Mouse (Mus musculus) midbrain, embryonic 14.5 days (tissue): ENCODE measurements at regions not wholly inside any gene's neighbourhood (a gene's known extent, or its start where the extent isn't known, plus 50 kb on each side); places are given as distances from the start of the nearest gene placed in this dataset.

Source experiments
- ATAC-seq: fragments of 200-750 bp; cut with Nextera tagmentation; 2 replicates; pipeline ENCODE4 v1.8.0; 2017; ENCODE audit warnings: moderate number of reproducible peaks, moderate library complexity; ENCODE audit not compliant: low FRiP score, low TSS enrichment
- DNase-seq: peaks from one replicate; pipeline ENCODE4 v3.0.0-alpha.2; 2015
- H3K27ac ChIP-seq: fragments of 300-500 bp; sonication (generic); replicated peaks from 2 replicates; pipeline ENCODE4 v1.5.1; 2014; ENCODE audit warnings: mild to moderate bottlenecking, low read depth, low read length, moderate library complexity
- H3K27me3 ChIP-seq: fragments of 300-500 bp; sonication (generic); 2 replicates; pipeline ENCODE4 v1.6.1; 2014; ENCODE audit warnings: low read length, control low read depth, mixed read lengths; ENCODE audit not compliant: control insufficient read depth, insufficient read depth
- H3K36me3 ChIP-seq: fragments of 300-500 bp; sonication (generic); 2 replicates; pipeline ENCODE4 v1.6.1; 2014; ENCODE audit warnings: low read length, control low read depth; ENCODE audit not compliant: control insufficient read depth, insufficient read depth
- H3K4me1 ChIP-seq: fragments of 300-500 bp; sonication (generic); 2 replicates; pipeline ENCODE4 v1.6.1; 2014; ENCODE audit warnings: mild to moderate bottlenecking, antibody characterized with exemption, low read length, control low read depth; ENCODE audit not compliant: control insufficient read depth, insufficient read depth
- H3K4me2 ChIP-seq: fragments of 300-500 bp; sonication (generic); 2 replicates; pipeline ENCODE4 v1.6.1; 2014; ENCODE audit warnings: mild to moderate bottlenecking, low read length, moderate library complexity
- H3K4me3 ChIP-seq: fragments of 300-500 bp; sonication (generic); replicated peaks from 2 replicates; pipeline ENCODE4 v1.5.1; 2014; ENCODE audit warnings: low read depth, low read length
- H3K9ac ChIP-seq: fragments of 300-500 bp; sonication (generic); replicated peaks from 2 replicates; pipeline ENCODE4 v1.6.1; 2014; ENCODE audit warnings: mild to moderate bottlenecking, low read length, moderate library complexity
- H3K9me3 ChIP-seq: fragments of 300-500 bp; sonication (generic); 2 replicates; pipeline ENCODE4 v1.6.1; 2016; ENCODE audit warnings: low read length, control low read depth, mixed read lengths; ENCODE audit not compliant: control insufficient read depth
- WGBS: fragments of 180-500 bp; shearing (Covaris S2); extraction: QIAGEN DNeasy Blood & Tissue Kit; methylation state at CpG from one replicate; pipeline ENCODE4 v1.1.7; 2014; 5-methylcytosine and 5-hydroxymethylcytosine counted together

DNA sequence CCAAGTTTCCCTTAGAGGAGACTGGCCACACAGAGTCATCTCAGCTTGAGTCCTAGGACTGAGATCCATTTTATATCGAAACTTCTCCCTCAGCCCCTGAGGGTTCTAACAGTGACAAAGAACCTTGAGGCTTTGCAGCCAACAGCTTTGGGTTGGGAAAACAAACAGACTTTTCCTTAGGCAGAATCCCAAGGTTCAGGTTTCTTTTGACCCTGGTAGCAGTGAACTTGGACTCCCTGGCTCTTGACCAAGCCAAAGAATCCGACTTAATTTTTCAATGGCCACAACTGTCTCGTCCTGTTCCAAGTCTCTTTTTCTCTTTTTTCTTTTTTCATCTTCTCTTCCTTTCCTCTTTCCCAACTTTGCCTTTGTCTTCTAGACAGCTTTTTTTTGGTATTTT, 60.9 kb upstream of the Serpine2 start:
- no peak for DNase-seq
- no peaks in the 10 kb centered on the region for H3K27me3 ChIP-seq
- H3K36me3 ChIP-seq = no peaks in the 10 kb centered on the region
- no peaks in the 10 kb centered on the region for H3K9me3 ChIP-seq
- no peak overlapping the region for H3K27ac ChIP-seq
- H3K4me2 ChIP-seq = no peak overlapping the region
- no peak for ATAC-seq
- H3K4me1 ChIP-seq = no peaks in the 10 kb centered on the region
- no peak overlapping the region for H3K9ac ChIP-seq
- WGBS = 89% methylated on average over 3 of the region's 3 CpGs
- no peak overlapping the region for H3K4me3 ChIP-seq

DNA sequence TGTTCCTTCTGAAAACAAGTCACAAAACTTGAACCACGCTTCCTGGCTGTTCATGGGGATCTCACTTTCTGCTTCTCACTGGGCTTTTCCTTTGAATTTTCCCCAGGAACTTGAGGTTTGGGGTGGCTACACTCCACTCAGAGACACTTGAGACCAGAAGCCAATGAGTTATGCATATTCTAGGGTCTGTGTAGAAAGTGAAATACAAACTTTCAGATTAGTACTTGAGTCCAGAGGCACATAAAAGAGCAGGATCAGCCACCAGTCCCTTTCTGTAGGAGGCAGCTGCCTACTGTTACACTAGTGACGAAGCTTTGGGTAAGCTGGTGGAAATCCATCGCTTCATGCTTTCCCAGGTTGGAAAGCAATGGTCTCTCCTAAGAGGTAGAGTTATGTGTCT, 60.4 kb upstream of the Serpine2 start:
- Histone ChIP-seq H3K36me3 (no peaks in the 10 kb centered on the region), H3K4me1 (no peaks in the 10 kb centered on the region), H3K9ac (no peak overlapping the region), H3K4me3 (no peak overlapping the region), H3K4me2 (no peak overlapping the region), H3K9me3 (no peaks in the 10 kb centered on the region), H3K27ac (no peak overlapping the region), H3K27me3 (no peaks in the 10 kb centered on the region)
- WGBS = 91% methylated on average over 3 of the region's 3 CpGs
- DNase-seq (no peak), ATAC-seq (no peak)

GRCm38 (mm10) chr1:79917426-79918150, 56.6 kb upstream of the Serpine2 start:
- Histone ChIP-seq H3K9ac (no peak overlapping the region), H3K27ac (no peak overlapping the region), H3K4me3 (no peak overlapping the region), H3K9me3 (no peaks in the 10 kb centered on the region), H3K4me1 (no peaks in the 10 kb centered on the region), H3K4me2 (no peak overlapping the region), H3K27me3 (no peaks in the 10 kb centered on the region), H3K36me3 (no peaks in the 10 kb centered on the region)
- DNase-seq (no peak), ATAC-seq (no peak)
- 68% methylated on average over 7 of the region's 7 CpGs for WGBS
